Mouse (Mus musculus) lung, postnatal 0 days (tissue): ENCODE results near the gene Hist1h4h.

ENCODE experiments used
- CTCF ChIP-seq: IDR thresholded peaks from 2 replicates; pipeline ENCODE4 v1.5.1; 2016; ENCODE audit warnings: antibody characterized with exemption, mild to moderate bottlenecking
- EP300 ChIP-seq: IDR thresholded peaks from 2 replicates; pipeline ENCODE4 v1.6.1; 2016; ENCODE audit warnings: antibody characterized with exemption, mild to moderate bottlenecking, control low read depth

GRCm38 (mm10) chr13:23488400-23489322 lies 42.2 kb upstream of the Hist1h4h start, which contains the start of gene Btn2a2:
- no peak for TF ChIP-seq EP300
- no peak for TF ChIP-seq CTCF
